8 mouse cellular contexts compared by ENCODE assay signal in genomic region chr1:166940146-166941076, GRCm38 (mm10).
DNase-seq lines count a peak whose midpoint lies in the region; ATAC-seq and TF ChIP-seq lines count a peak whose summit lies in the region.
"Not testable (repeated sequence)": the region's sequence is repeated elsewhere in the genome, so short reads cannot be mapped to it uniquely, and the experiment has no call there.

No protein-coding gene starts in this region.

- H3K36me3 ChIP-seq in forebrain, embryonic 10.5 days (replicated peaks); heart, embryonic 12.5 days; hindbrain, embryonic 15.5 days; limb, embryonic 10.5 days; lung, embryonic 16.5 days (ENCODE audit: control insufficient read depth, insufficient read depth, low read length); neural tube, embryonic 12.5 days; stomach, postnatal 0 days (ENCODE audit: control insufficient read depth, insufficient read depth, low read length): not testable (repeated sequence)

- TF ChIP-seq POLR2A in brain, embryonic 14.5 days (IDR thresholded peaks at IDR 0.05; ENCODE audit: borderline replicate concordance, extremely low read depth, insufficient read depth, insufficient read length, poor library complexity, severe bottlenecking): not testable (repeated sequence)

- TF ChIP-seq CTCF in brain, embryonic 14.5 days (IDR thresholded peaks at IDR 0.05; ENCODE audit: borderline replicate concordance, extremely low read depth, insufficient read depth, insufficient read length); stomach, postnatal 0 days (IDR thresholded peaks at IDR 0.05; ENCODE audit: low read depth): not testable (repeated sequence)

- H3K4me2 ChIP-seq in heart, embryonic 12.5 days: peak overlapping the region; percentile 48
- peak overlapping the region; percentile 41 for H3K4me2 ChIP-seq in hindbrain, embryonic 15.5 days
- H3K4me2 ChIP-seq in lung, embryonic 16.5 days (ENCODE audit: low read depth, low read length): peak overlapping the region; percentile 31; the same call in 1 of the 2 replicates
- H3K4me2 ChIP-seq in neural tube, embryonic 12.5 days (replicated peaks): peak overlapping the region; percentile 28; the same call in 1 of the 2 replicates
- not testable (repeated sequence) for H3K4me2 ChIP-seq in stomach, postnatal 0 days (replicated peaks; ENCODE audit: low read depth)

- H3K27ac ChIP-seq in forebrain, embryonic 10.5 days; heart, embryonic 12.5 days (ENCODE audit: poor library complexity, severe bottlenecking); limb, embryonic 10.5 days; lung, embryonic 16.5 days (ENCODE audit: low read length); neural tube, embryonic 12.5 days; stomach, postnatal 0 days (replicated peaks): not testable (repeated sequence)
- H3K27ac ChIP-seq in hindbrain, embryonic 15.5 days (replicated peaks): peak overlapping the region; percentile 57

- not testable (repeated sequence) for H3K9me3 ChIP-seq in forebrain, embryonic 10.5 days; heart, embryonic 12.5 days (replicated peaks); hindbrain, embryonic 15.5 days; limb, embryonic 10.5 days (replicated peaks); lung, embryonic 16.5 days (ENCODE audit: control insufficient read depth, low read length); neural tube, embryonic 12.5 days; stomach, postnatal 0 days (ENCODE audit: control insufficient read depth, low read length)

- DNase-seq in brain, embryonic 14.5 days (ENCODE audit: low read depth): peak; percentile 82
- not testable (repeated sequence) for DNase-seq in forebrain, embryonic 10.5 days (ENCODE audit: extremely low spot score, low spot score); limb, embryonic 10.5 days (ENCODE audit: low spot score); stomach, postnatal 0 days (ENCODE audit: low spot score)

- peak overlapping the region; percentile 40 for H3K4me3 ChIP-seq in forebrain, embryonic 10.5 days
- H3K4me3 ChIP-seq in heart, embryonic 12.5 days: peak overlapping the region; percentile 35
- peak overlapping the region; percentile 33 for H3K4me3 ChIP-seq in hindbrain, embryonic 15.5 days
- peak overlapping the region; percentile 29 for H3K4me3 ChIP-seq in limb, embryonic 10.5 days
- H3K4me3 ChIP-seq in lung, embryonic 16.5 days (ENCODE audit: low read length): peak overlapping the region; percentile 34
- 0 out of 2 replicates have a peak overlapping the region, but pooled peaks have one; percentile 7 for H3K4me3 ChIP-seq in neural tube, embryonic 12.5 days
- peak overlapping the region; percentile 17; the same call in 1 of the 2 replicates for H3K4me3 ChIP-seq in stomach, postnatal 0 days (ENCODE audit: low read depth, low read length)

- not testable (repeated sequence) for TF ChIP-seq EP300 in stomach, postnatal 0 days (optimal IDR thresholded peaks at IDR 0.05)

- ATAC-seq in heart, embryonic 12.5 days (ENCODE audit: insufficient number of reproducible peaks, low FRiP score); stomach, postnatal 0 days (ENCODE audit: low FRiP score, low TSS enrichment): not testable (repeated sequence)
- peak; percentile 69 for ATAC-seq in hindbrain, embryonic 15.5 days (ENCODE audit: low FRiP score, low read depth)
- peak; percentile 51; the same call in 1 of the 2 replicates for ATAC-seq in lung, embryonic 16.5 days (ENCODE audit: low read depth)
- peak; percentile 49; the same call in 1 of the 2 replicates for ATAC-seq in neural tube, embryonic 12.5 days (ENCODE audit: low FRiP score, low read depth)

- H3K9ac ChIP-seq in heart, embryonic 12.5 days; hindbrain, embryonic 15.5 days; lung, embryonic 16.5 days (ENCODE audit: low read length); neural tube, embryonic 12.5 days; stomach, postnatal 0 days (ENCODE audit: low read length): not testable (repeated sequence)

- not testable (repeated sequence) for H3K4me1 ChIP-seq in forebrain, embryonic 10.5 days; heart, embryonic 12.5 days (replicated peaks); hindbrain, embryonic 15.5 days (replicated peaks); limb, embryonic 10.5 days; lung, embryonic 16.5 days (replicated peaks; ENCODE audit: control insufficient read depth, insufficient read depth, low read length); neural tube, embryonic 12.5 days; stomach, postnatal 0 days (replicated peaks; ENCODE audit: control insufficient read depth, insufficient read depth)

- 52% methylated on average over 31 of the region's 31 CpGs for WGBS in forebrain, embryonic 10.5 days
- WGBS in heart, embryonic 12.5 days: 56% methylated on average over 31 of the region's 31 CpGs
- 65% methylated on average over 31 of the region's 31 CpGs for WGBS in hindbrain, embryonic 15.5 days
- WGBS in limb, embryonic 10.5 days: 59% methylated on average over 31 of the region's 31 CpGs
- 62% methylated on average over 31 of the region's 31 CpGs for WGBS in lung, embryonic 16.5 days
- WGBS in neural tube, embryonic 12.5 days: 57% methylated on average over 31 of the region's 31 CpGs
- 44% methylated on average over 31 of the region's 31 CpGs for WGBS in stomach, postnatal 0 days

- not testable (repeated sequence) for H3K27me3 ChIP-seq in forebrain, embryonic 10.5 days (ENCODE audit: poor library complexity, severe bottlenecking); heart, embryonic 12.5 days (replicated peaks); hindbrain, embryonic 15.5 days; limb, embryonic 10.5 days (ENCODE audit: low read depth, poor library complexity, severe bottlenecking); lung, embryonic 16.5 days (ENCODE audit: control insufficient read depth, insufficient read depth, low read depth, low read length); neural tube, embryonic 12.5 days (replicated peaks); stomach, postnatal 0 days (ENCODE audit: control insufficient read depth, insufficient read depth, low read length)
